Mouse (Mus musculus): ENCODE measurements around the gene Sco2.

Gene Sco2

GRCm38 (mm10) chr15:89374340-89374739, 694 bp upstream of the Sco2 start:
- no peak for DNase-seq (ENCODE audit: inconsistent age in 2 of 2, low spot score in 1 of 2)

GRCm38 (mm10) chr15:89373027-89373761, 452 bp downstream of the Sco2 start:
- peak; percentile 91 to 96 for DNase-seq (ENCODE audit: inconsistent age in 2 of 2, low spot score in 1 of 2)

- peak in 1 of 2 experiments; percentile 54 for DNase-seq (ENCODE audit: inconsistent age in 2 of 2, low spot score in 1 of 2)
Observed at GRCm38 (mm10) chr15:89372536-89372935, 1.1 kb downstream of the Sco2 start.

- DNase-seq (ENCODE audit: inconsistent age in 2 of 2, low spot score in 1 of 2) = peak in 1 of 2 experiments; percentile 29
Observed at GRCm38 (mm10) chr15:89372068-89372467, 1.6 kb downstream of the Sco2 start.

- no peak for DNase-seq (ENCODE audit: inconsistent age in 2 of 2, low spot score in 1 of 2)
Observed at GRCm38 (mm10) chr15:89365141-89365551, 8.5 kb downstream of the Sco2 start.

- DNase-seq (ENCODE audit: inconsistent age in 2 of 2, low spot score in 1 of 2) = peak in 1 of 2 experiments; percentile 30
Observed at GRCm38 (mm10) chr15:89363051-89363450, 10.6 kb downstream of the Sco2 start.

- no peak for DNase-seq (ENCODE audit: inconsistent age in 2 of 2, low spot score in 1 of 2)
Observed at GRCm38 (mm10) chr15:89358784-89359183, 14.9 kb downstream of the Sco2 start.

- DNase-seq (ENCODE audit: inconsistent age in 2 of 2, low spot score in 1 of 2) = peak; percentile 61 to 81
Observed at GRCm38 (mm10) chr15:89356372-89356771, 17.3 kb downstream of the Sco2 start.

- peak; percentile 95 to 98 for DNase-seq (ENCODE audit: inconsistent age in 2 of 2, low spot score in 1 of 2)
Observed at GRCm38 (mm10) chr15:89355241-89356187, 18.1 kb downstream of the Sco2 start, which contains the start of the genes Lmf2 and Ncaph2. Gene Lmf2 (minus strand): TSS chr15:89355659. Gene Ncaph2 (plus strand): TSS chr15:89355719.

GRCm38 (mm10) chr15:89354455-89354854, 19.2 kb downstream of the Sco2 start:
- DNase-seq (ENCODE audit: inconsistent age in 2 of 2, low spot score in 1 of 2) = no peak

- DNase-seq (ENCODE audit: inconsistent age in 2 of 2, low spot score in 1 of 2) = peak in 1 of 2 experiments; percentile 26
Observed at GRCm38 (mm10) chr15:89353837-89354236, 19.8 kb downstream of the Sco2 start.

- DNase-seq (ENCODE audit: inconsistent age in 2 of 2, low spot score in 1 of 2) = peak in 1 of 2 experiments; percentile 26
Observed at GRCm38 (mm10) chr15:89352795-89353194, 20.9 kb downstream of the Sco2 start.

- no peak for DNase-seq (ENCODE audit: inconsistent age in 2 of 2, low spot score in 1 of 2)
Observed at GRCm38 (mm10) chr15:89352054-89352453, 21.6 kb downstream of the Sco2 start.

GRCm38 (mm10) chr15:89351302-89351701, 22.3 kb downstream of the Sco2 start:
- DNase-seq (ENCODE audit: inconsistent age in 2 of 2, low spot score in 1 of 2) = no peak

GRCm38 (mm10) chr15:89350447-89350846, 23.2 kb downstream of the Sco2 start:
- no peak for DNase-seq (ENCODE audit: inconsistent age in 2 of 2, low spot score in 1 of 2)

- DNase-seq (ENCODE audit: inconsistent age in 2 of 2, low spot score in 1 of 2) = no peak
Observed at GRCm38 (mm10) chr15:89343325-89343724, 30.3 kb downstream of the Sco2 start.

GRCm38 (mm10) chr15:89341678-89342077, 32.0 kb downstream of the Sco2 start:
- DNase-seq (ENCODE audit: inconsistent age in 2 of 2, low spot score in 1 of 2) = no peak

GRCm38 (mm10) chr15:89340136-89340535, 33.5 kb downstream of the Sco2 start:
- no peak for DNase-seq (ENCODE audit: inconsistent age in 2 of 2, low spot score in 1 of 2)

- DNase-seq (ENCODE audit: inconsistent age in 2 of 2, low spot score in 1 of 2) = no peak
Observed at GRCm38 (mm10) chr15:89339696-89340095, 34.0 kb downstream of the Sco2 start.

- no peak for DNase-seq (ENCODE audit: inconsistent age in 2 of 2, low spot score in 1 of 2)
Observed at GRCm38 (mm10) chr15:89336422-89336821, 37.2 kb downstream of the Sco2 start.

- DNase-seq (ENCODE audit: inconsistent age in 2 of 2, low spot score in 1 of 2) = no peak
Observed at GRCm38 (mm10) chr15:89334774-89335537, 38.7 kb downstream of the Sco2 start.

All from adrenal gland, adult (tissue).